Mouse (Mus musculus) kidney, embryonic 14.5 days (tissue): ENCODE measurements around the gene Smo. TPM values are rescaled to one million over a fixed set of nuclear protein-coding genes. Genes with fewer than 3 reads are reported as not detected.

Experiments
- ATAC-seq: fragments of 200-750 bp; cut with Nextera tagmentation; 2 replicates; pipeline ENCODE4 v1.8.0; 2017; ENCODE audit warnings: moderate number of reproducible peaks, mild to moderate bottlenecking, moderate TSS enrichment, moderate library complexity; ENCODE audit not compliant: low FRiP score, low TSS enrichment
- H3K27ac ChIP-seq: fragments of 300-500 bp; sonication (generic); 2 replicates; pipeline ENCODE4 v1.5.1; 2014; ENCODE audit warnings: low read depth, mild to moderate bottlenecking, low read length, moderate library complexity, mixed read lengths
- H3K27me3 ChIP-seq: fragments of 300-500 bp; sonication (generic); 2 replicates; pipeline ENCODE4 v1.6.1; 2014; ENCODE audit warnings: mild to moderate bottlenecking, low read length; ENCODE audit not compliant: control insufficient read depth, insufficient read depth
- H3K36me3 ChIP-seq: fragments of 300-500 bp; sonication (generic); 2 replicates; pipeline ENCODE4 v1.6.1; 2014; ENCODE audit warnings: low read length, mixed read lengths; ENCODE audit not compliant: control insufficient read depth, insufficient read depth
- H3K4me1 ChIP-seq: fragments of 300-500 bp; sonication (generic); 2 replicates; pipeline ENCODE4 v1.6.1; 2014; ENCODE audit warnings: low read length, mixed read lengths; ENCODE audit not compliant: control insufficient read depth, insufficient read depth
- H3K4me2 ChIP-seq: fragments of 300-500 bp; sonication (generic); replicated peaks from 2 replicates; pipeline ENCODE4 v1.6.1; 2014; ENCODE audit warnings: low read depth, mild to moderate bottlenecking, low read length
- H3K4me3 ChIP-seq: fragments of 300-500 bp; sonication (generic); 2 replicates; pipeline ENCODE4 v1.5.1; 2014; ENCODE audit warnings: mild to moderate bottlenecking, low read length
- H3K9ac ChIP-seq: fragments of 300-500 bp; sonication (generic); 2 replicates; pipeline ENCODE4 v1.6.1; 2014; ENCODE audit warnings: low read depth, mild to moderate bottlenecking, low read length, moderate library complexity
- H3K9me3 ChIP-seq: fragments of 300-500 bp; sonication (generic); 2 replicates; pipeline ENCODE4 v1.6.1; 2016; ENCODE audit warnings: low read length; ENCODE audit not compliant: control insufficient read depth
- WGBS: fragments of 180-500 bp; shearing (Covaris S2); extraction: QIAGEN DNeasy Blood & Tissue Kit; methylation state at CpG from one replicate; pipeline ENCODE4 v1.1.7; 2014; 5-methylcytosine and 5-hydroxymethylcytosine counted together
- polyA plus RNA-seq: library from polyadenylated mRNA; unstranded; fragments of >200 nt; fragmentation: Nextera tagmentation; extraction: Ambion mirVana; gene quantifications from 2 replicates; pipeline ENCODE4 v1.2.1, GENCODE M21; 2014

The Smo gene
- polyA plus RNA-seq, 1 experiment from 2014 or later: 70.4 TPM

- no peak overlapping the region for H3K27ac ChIP-seq
- WGBS: 86% methylated on average over 7 of the region's 7 CpGs
- no peaks in the 10 kb centered on the region for H3K9me3 ChIP-seq
- ATAC-seq: no peak
- no peak overlapping the region for H3K9ac ChIP-seq
- H3K4me3 ChIP-seq: no peak overlapping the region
- no peaks in the 10 kb centered on the region for H3K36me3 ChIP-seq
- no peak overlapping the region for H3K4me2 ChIP-seq
- peaks cover 4% of the 10 kb centered on the region; the same call in 1 of the 2 replicates for H3K4me1 ChIP-seq
- no peaks in the 10 kb centered on the region; the same call in 1 of the 2 replicates for H3K27me3 ChIP-seq
Observed at GRCm38 (mm10) chr6:29699085-29699745, 36.1 kb upstream of the Smo start.

DNA sequence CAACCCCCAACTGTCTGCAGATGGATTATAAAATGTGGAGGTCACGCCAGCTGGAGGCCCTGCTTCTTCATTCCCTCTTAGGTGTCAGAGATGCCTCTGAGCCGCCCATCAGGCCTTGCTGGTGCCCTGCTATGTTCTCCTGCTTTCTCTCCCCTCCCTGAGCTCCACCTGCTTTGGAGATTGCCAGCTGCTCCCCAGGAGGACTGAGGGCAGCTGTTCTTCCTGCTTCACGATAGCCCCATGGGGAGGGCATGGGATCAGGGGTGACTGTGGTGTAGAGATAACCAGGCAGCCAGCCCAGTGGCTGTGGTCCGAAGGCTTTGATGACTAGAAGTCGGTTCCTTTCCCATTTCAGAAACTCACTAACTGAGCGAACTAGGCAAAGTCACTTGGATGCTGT is 34.3 kb upstream of the Smo start:
- Histone ChIP-seq H3K9ac (no peak overlapping the region), H3K4me2 (no peak overlapping the region), H3K36me3 (no peaks in the 10 kb centered on the region), H3K4me1 (no peaks in the 10 kb centered on the region), H3K4me3 (no peak overlapping the region), H3K27me3 (no peaks in the 10 kb centered on the region), H3K27ac (no peak overlapping the region), H3K9me3 (no peaks in the 10 kb centered on the region)
- 0 out of 2 replicates have a peak, but pooled peaks have one; percentile 55 for ATAC-seq
- 69% methylated on average over 6 of the region's 6 CpGs for WGBS

- Histone ChIP-seq H3K4me1 (no peaks in the 10 kb centered on the region), H3K36me3 (no peaks in the 10 kb centered on the region), H3K27me3 (no peaks in the 10 kb centered on the region), H3K4me3 (no peak overlapping the region), H3K9me3 (no peaks in the 10 kb centered on the region), H3K4me2 (no peak overlapping the region), H3K9ac (no peak overlapping the region), H3K27ac (no peak overlapping the region)
- WGBS: 87% methylated on average over 3 of the region's 3 CpGs
- ATAC-seq: no peak
Observed at GRCm38 (mm10) chr6:29702126-29702525, 33.2 kb upstream of the Smo start.

- no peak overlapping the region for H3K4me3 ChIP-seq
- no peak overlapping the region for H3K27ac ChIP-seq
- no peaks in the 10 kb centered on the region for H3K9me3 ChIP-seq
- no peaks in the 10 kb centered on the region for H3K27me3 ChIP-seq
- ATAC-seq: no peak
- H3K36me3 ChIP-seq: no peaks in the 10 kb centered on the region
- no peaks in the 10 kb centered on the region for H3K4me1 ChIP-seq
- 85% methylated on average over 5 of the region's 5 CpGs for WGBS
- H3K9ac ChIP-seq: no peak overlapping the region
- no peak overlapping the region for H3K4me2 ChIP-seq
Observed at GRCm38 (mm10) chr6:29704143-29704542, 31.2 kb upstream of the Smo start.

GRCm38 (mm10) chr6:29707902-29708301 is 27.4 kb upstream of the Smo start:
- Histone ChIP-seq H3K9me3 (no peaks in the 10 kb centered on the region), H3K36me3 (no peaks in the 10 kb centered on the region), H3K27me3 (no peaks in the 10 kb centered on the region), H3K9ac (no peak overlapping the region), H3K27ac (no peak overlapping the region), H3K4me2 (no peak overlapping the region), H3K4me3 (no peak overlapping the region), H3K4me1 (no peaks in the 10 kb centered on the region)
- WGBS: 26% methylated on average over 2 of the region's 2 CpGs
- no peak for ATAC-seq

DNA sequence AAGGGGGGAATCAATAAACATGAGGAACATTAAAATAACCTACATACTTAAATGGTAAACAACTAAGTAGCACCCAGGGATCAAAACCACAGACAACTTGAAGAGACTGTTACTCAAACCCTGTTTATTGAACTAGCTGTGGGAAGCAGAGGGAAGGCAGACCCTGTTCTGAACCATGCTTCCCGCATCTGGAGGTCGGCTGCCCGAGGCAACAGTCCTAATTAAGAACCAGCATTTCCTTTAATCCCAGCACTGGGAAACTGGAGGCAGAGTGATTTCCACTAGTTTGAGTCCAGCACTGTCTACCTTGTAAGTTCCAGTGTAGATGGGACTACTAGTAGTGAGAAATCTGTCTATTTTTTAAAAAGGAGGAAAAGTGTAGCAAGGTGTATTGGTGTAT is 24.0 kb upstream of the Smo start:
- no peak overlapping the region for H3K4me2 ChIP-seq
- no peaks in the 10 kb centered on the region for H3K27me3 ChIP-seq
- no peak overlapping the region for H3K27ac ChIP-seq
- WGBS: 50% methylated on average over 3 of the region's 3 CpGs
- no peak overlapping the region for H3K9ac ChIP-seq
- H3K4me3 ChIP-seq: no peak overlapping the region
- H3K36me3 ChIP-seq: no peaks in the 10 kb centered on the region
- no peaks in the 10 kb centered on the region for H3K9me3 ChIP-seq
- no peaks in the 10 kb centered on the region for H3K4me1 ChIP-seq
- ATAC-seq: no peak

DNA sequence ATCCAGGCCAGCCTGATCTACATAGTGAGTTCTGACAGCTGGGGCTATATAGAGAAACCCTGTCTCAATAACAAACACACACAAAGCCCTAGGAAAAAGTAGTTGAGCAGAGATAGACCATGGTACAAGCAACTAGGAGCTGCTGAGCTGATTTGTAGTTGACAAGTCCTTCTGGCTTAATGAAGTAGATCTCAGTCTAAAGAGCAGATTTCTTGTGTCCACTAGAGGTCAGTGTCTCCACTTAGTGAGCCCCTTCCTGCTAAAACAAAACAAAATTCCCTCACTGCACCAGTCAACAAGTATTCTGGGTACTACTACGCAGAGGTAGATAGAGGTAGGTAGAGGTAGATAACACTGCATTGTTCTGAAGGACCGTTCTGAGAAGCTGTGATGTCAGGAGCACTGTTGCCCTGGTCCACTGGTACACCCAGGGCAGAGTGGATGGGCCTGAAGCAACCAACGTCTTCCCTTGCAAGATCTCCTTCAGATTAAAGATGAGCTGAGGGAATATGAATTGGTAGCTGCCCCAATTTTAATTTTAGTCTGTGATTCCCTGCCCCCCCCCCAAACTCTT is 23.2 kb upstream of the Smo start:
- no peaks in the 10 kb centered on the region for H3K4me1 ChIP-seq
- H3K9me3 ChIP-seq: no peaks in the 10 kb centered on the region
- H3K27me3 ChIP-seq: no peaks in the 10 kb centered on the region
- H3K27ac ChIP-seq: no peak overlapping the region
- no peak overlapping the region for H3K4me2 ChIP-seq
- 47% methylated on average over 3 of the region's 3 CpGs for WGBS
- H3K9ac ChIP-seq: no peak overlapping the region
- H3K36me3 ChIP-seq: no peaks in the 10 kb centered on the region; the same call in 1 of the 2 replicates
- no peak overlapping the region for H3K4me3 ChIP-seq
- ATAC-seq: no peak

DNA sequence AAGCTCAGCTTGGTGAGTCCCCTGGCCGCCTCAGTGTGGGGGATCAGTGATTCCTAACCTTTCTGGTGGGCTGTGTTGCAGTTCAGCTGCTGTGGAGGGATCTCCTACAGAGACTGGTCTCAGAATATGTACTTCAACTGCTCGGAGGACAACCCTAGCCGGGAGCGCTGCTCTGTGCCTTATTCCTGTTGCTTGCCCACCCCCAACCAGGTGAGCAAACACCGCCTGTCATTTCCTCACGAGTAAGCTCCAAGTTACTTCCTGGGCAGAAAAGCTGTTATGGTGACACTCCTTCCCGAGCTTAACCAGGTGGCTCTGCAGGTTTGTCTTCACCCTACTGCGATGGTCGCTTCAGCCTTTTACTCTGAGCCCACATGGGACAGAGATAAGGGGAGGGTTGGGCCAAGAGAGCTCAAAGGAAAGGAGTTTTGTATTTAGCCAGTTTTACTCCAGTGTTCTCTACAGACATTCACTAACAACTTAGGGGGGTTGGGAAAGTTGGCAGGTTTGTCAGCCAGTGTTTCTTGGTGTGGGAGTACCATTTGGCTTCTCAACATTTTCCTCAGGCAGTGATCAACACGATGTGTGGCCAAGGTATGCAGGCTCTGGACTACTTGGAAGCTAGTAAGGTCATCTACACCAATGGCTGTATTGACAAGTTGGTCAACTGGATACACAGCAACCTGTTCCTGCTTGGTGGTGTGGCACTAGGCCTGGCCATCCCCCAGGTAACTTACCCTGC is 18.5 kb upstream of the Smo start:
- 65% methylated on average over 10 of the region's 10 CpGs for WGBS
- no peak overlapping the region for H3K4me2 ChIP-seq
- H3K9ac ChIP-seq: no peak overlapping the region

DNA sequence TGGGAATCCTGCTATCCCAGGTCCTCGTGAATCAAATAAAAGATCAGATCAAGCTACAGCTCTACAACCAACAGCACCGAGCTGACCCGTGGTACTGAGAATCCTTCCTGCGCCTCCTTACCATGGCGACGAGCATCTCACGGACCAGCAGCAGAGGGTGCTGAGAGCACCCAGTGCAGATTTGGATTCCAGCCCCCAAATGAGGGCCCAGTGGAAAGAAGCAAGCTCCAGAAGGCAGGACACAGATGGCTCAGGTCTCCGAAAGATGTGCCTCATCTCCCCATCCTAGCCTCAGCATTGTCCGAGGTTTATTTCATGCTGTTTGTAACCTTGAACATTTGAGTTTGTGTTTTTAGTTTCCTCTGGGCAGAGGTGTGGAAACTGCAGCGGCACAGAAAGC is 17.8 kb upstream of the Smo start:
- no peak overlapping the region for H3K9ac ChIP-seq
- ATAC-seq: no peak
- H3K4me2 ChIP-seq: no peak overlapping the region; the same call in 1 of the 2 replicates
- no peaks in the 10 kb centered on the region for H3K9me3 ChIP-seq
- H3K4me1 ChIP-seq: peaks cover 14% of the 10 kb centered on the region
- H3K4me3 ChIP-seq: no peak overlapping the region
- H3K27ac ChIP-seq: no peak overlapping the region
- no peaks in the 10 kb centered on the region for H3K27me3 ChIP-seq
- WGBS: 61% methylated on average over 10 of the region's 10 CpGs
- H3K36me3 ChIP-seq: no peaks in the 10 kb centered on the region; the same call in 1 of the 2 replicates

More for the DNA sequence above, 18.5 kb upstream of the Smo start:
- no peaks in the 10 kb centered on the region; the same call in 1 of the 2 replicates for H3K36me3 ChIP-seq
- no peak overlapping the region for H3K4me3 ChIP-seq
- H3K4me1 ChIP-seq: peaks cover 14% of the 10 kb centered on the region
- H3K27ac ChIP-seq: no peak overlapping the region
- no peaks in the 10 kb centered on the region for H3K9me3 ChIP-seq
- no peaks in the 10 kb centered on the region for H3K27me3 ChIP-seq
- no peak for ATAC-seq
